Mouse (Mus musculus) 416B (cell line): Measurements from ENCODE around the gene Pcyt1b.

Experiments
- DNase-seq: peaks from one replicate; pipeline ENCODE4 v3.0.0; 2011; ENCODE audit warnings: low read depth

Pcyt1b gene

GRCm38 (mm10) chrX:93654218-93655002, at the start of gene Pcyt1b:
Gene Pcyt1b, plus strand, starts transcription at chrX:93654863.
- DNase-seq: no peak

- peak; percentile 38 for DNase-seq
Observed at GRCm38 (mm10) chrX:93630256-93630655, 24.4 kb upstream of the Pcyt1b start.

DNA sequence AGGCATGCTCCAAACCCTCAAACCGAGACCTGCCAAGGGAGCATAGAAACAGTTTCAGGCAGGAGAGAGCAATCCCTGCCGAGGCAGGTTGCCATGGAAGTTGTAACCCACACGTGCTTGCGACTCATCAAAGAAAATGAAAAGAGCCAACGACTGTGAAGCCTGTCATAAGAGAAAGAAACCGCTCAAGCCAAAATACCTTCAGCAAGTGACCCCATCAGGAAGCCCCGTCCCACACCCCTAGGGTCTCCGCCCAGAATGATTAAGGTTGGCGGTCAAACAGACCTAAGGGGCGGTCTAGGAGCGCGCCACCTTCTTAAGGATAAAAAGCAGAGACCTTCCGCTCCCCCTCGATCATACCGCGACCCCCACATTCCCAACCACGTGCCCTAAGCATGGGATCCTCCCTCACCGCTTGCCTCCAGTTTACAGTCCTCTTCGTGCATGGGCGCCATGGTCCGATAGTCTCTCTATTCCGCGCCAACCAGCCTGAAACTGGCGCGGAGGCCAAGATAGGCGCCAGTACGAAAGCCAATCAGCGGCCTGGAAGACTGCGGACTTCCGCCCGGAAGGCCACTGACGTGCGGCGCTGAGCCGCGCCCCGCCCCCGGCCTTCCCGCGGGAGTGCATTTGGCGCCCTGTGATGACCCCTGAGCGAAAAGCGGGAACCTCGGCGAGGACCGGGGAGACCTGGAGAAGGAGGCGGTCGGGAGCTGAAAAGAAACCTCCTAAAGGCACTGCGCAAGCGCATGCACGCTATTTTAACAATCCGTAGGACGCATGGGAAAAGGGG, 22.8 kb upstream of the Pcyt1b start, which contains the start of gene Pola1:
Pola1 (minus strand) TSS at position 499 of the 793 bp plus-strand sequence.
- peak; percentile 90 for DNase-seq

DNA sequence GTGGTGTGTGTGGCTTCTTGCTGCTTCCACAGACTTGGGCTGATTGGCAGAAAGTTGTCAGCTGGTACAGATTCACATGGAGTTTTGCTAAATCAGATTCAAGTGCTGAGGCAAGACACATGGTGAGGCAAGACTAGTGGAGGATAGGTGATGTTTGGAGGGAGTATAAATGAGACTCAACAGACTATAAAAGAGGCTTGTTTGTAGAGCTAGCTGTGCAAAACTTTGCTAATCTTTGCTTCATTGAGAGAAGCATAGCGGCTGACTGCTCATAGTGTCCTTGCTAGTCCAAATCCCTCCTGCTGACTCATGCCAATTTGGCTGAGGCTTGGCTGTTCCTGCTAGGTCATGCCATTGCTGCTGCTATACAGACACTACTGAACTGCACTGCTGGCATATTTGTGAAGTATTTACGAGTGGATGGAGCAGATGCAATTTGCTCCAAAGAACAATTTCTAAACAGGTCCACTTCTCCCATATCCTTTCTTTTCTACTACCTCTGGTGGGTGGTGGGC, 19.7 kb upstream of the Pcyt1b start:
- peak; percentile 49 for DNase-seq

DNA sequence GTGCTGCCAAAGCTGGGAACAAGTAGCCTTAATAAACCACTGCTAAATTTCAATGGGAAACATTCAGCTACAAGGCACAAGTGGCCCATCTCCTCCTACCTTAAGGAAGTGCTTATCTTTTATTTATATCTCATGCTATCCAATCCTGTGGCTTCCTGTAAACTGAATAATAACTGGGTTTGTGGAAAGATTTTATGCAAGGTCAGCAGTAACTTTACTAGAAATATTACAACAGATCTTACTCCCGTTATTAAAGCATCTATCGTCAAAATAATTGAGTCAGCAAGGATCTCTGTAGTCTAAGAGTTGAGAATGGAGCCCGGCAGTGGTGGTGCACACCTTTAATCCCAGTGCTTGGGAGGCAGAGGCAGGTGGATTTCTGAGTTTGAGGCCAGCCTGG, 11.1 kb upstream of the Pcyt1b start:
- DNase-seq: no peak

DNA sequence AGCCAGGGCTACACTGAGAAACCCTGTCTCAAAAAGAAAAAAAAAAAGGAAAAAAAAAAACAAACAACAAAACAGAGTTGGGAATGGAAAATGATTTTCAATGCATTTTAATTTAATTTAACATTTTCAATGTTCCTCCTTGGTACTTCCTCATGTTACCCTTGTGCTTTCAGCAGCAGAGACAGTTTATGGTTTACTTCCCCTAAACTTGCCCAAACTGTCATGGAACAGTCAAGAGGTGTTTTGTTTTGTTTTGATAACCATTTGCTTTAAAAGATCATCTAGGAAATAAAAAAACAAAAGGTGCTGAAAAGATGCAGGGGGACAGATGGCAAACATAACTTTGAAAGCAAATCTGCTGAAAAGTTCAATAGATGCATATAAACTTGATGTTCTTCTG, 10.6 kb upstream of the Pcyt1b start:
- no peak for DNase-seq

- DNase-seq: no peak
Observed at GRCm38 (mm10) chrX:93650738-93651137, 3.9 kb upstream of the Pcyt1b start.

GRCm38 (mm10) chrX:93655153-93655552, 490 bp downstream of the Pcyt1b start:
- DNase-seq: no peak

GRCm38 (mm10) chrX:93663919-93664586, 9.4 kb downstream of the Pcyt1b start:
- DNase-seq: no peak

DNA sequence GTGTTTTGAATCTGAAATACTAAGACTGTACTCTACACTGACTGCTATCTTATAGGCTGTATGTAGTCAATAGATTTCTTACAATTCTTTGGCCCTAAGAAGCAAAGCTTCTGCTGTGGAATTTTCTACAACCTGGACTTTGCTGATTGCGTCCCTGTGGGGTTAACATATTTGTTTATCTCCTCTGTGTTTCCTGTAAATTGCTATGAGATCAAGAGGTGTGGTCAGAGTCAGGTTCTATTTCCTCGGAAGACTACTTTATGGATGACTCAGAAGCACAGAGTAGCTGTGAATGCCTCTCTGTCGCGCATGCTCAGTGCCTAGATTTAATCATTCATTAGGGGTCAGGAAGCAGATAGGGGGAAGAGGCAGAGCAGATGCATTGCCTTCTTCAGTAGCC, 10.1 kb downstream of the Pcyt1b start:
- DNase-seq: peak; percentile 79

GRCm38 (mm10) chrX:93674432-93674831, 19.8 kb downstream of the Pcyt1b start:
- DNase-seq: no peak

GRCm38 (mm10) chrX:93674836-93675795, 20.5 kb downstream of the Pcyt1b start:
- DNase-seq: peak; percentile 86

- DNase-seq: no peak
Observed at GRCm38 (mm10) chrX:93676228-93676627, 21.6 kb downstream of the Pcyt1b start.

GRCm38 (mm10) chrX:93689287-93689686, 34.6 kb downstream of the Pcyt1b start:
- peak; percentile 73 for DNase-seq

- peak; percentile 52 for DNase-seq
Observed at GRCm38 (mm10) chrX:93690672-93691071, 36.0 kb downstream of the Pcyt1b start.

GRCm38 (mm10) chrX:93697596-93697995, 42.9 kb downstream of the Pcyt1b start:
- DNase-seq: no peak

DNA sequence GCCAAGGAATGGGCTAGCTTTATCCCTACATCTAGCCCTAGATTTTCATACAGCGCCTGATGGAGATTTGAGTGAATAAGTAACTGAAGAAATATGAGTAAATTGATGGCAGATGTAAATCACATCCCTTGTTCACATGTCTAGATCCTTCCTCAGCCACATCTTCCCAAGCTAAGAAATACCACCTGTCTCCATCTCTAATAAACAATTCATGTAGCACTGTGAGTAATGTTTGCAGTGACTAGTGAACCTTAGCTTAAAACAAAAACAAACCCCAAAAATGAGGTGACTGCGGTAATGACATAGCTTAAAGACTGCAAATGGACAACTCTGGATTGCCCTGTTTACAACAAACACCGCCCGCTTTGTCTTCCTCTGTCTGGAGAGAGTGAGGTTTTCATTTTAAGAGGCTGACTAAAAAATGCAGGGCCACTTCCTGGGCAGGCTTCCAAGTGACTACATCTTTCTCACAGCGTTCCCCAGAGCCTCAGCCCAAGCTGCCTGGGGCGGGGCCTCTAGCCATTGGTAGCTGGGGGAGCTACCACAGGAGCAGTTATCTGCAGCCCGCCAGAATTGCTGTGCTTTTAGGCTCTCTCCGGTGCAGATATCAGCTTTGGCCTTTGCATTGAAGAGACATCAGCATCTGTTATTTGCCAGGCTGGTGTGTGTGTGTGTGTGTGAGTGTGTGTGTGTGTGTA, 46.0 kb downstream of the Pcyt1b start:
- DNase-seq: peak; percentile 84

- peak; percentile 62 for DNase-seq
Observed at GRCm38 (mm10) chrX:93712566-93712965, 57.9 kb downstream of the Pcyt1b start.

GRCm38 (mm10) chrX:93729529-93729928, 74.9 kb downstream of the Pcyt1b start:
- no peak for DNase-seq

DNA sequence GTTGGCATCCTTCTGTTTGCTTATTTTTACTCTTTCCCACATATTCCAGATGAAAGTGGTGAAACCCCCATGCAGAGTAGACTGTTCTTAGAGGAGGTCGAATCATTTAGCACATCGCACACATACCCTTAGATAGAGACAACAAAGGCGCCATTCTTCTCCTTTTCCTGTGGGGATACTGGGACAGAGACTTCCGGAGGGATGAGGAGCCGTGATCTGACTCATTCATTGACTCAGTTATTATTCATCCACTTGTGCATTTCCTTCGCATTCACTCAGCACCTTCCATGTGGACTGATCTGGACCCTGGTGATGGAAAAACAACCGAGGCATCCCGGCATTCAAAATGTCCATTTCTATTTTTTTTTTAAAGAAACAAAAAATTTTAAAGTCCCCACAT, 76.2 kb downstream of the Pcyt1b start:
- no peak for DNase-seq

GRCm38 (mm10) chrX:93732407-93732806, 77.7 kb downstream of the Pcyt1b start:
- no peak for DNase-seq
